Mouse (Mus musculus): ENCODE results near the gene Il27ra.
"Not testable (repeated sequence)": the region's sequence is repeated elsewhere in the genome, so short reads cannot be mapped to it uniquely, and the experiment has no call there.

The Il27ra gene

DNA sequence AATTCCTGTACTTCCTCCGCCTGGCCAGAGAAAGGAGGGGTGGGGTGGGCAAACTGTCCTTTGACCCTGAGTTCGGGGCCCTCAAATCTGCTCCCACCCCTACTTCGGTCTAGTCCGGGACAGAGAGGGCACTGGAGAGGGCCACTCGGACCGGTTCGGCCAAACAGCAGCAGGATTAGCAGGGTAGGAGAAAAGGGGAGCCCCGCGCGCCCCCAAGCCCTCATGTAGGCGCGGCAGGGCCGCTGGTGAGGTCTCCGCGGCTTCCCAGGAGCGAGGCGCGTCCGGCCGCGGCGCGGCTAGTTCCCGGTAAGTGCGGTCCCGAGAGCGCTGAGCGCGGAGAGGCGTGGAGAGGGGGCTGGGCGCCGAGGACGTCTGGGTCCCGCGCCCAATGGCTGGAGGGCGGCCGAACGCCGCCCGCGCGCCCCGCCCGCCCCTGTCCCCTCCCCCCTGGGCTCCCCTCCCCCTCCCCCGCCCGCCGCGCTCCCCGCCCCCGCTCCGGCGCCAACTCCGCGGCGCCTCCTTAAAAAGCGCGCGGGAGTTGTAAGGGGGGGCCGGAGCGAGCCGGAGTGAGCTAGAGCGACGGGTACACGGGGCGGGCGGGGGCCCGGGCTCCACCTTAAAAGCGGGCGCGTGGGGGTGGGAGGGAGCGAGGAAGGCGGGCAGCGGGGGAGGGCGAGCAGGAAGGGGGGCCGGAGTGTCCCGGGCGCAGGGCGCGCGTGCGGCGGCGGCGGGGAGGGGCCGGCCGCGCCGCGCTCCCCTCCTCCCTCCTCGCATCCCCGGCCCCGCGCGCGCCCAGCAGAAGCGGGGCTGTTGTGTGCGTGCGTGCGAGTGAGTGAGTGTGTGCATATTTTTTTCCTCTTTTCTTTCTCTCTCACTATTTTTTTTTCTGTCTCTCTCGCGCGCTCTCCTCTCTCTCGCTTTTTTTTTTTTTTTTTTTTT is 45.6 kb downstream of the Il27ra start:
- DNase-seq (ENCODE audit: low read depth, low spot score): peak; percentile 90

DNA sequence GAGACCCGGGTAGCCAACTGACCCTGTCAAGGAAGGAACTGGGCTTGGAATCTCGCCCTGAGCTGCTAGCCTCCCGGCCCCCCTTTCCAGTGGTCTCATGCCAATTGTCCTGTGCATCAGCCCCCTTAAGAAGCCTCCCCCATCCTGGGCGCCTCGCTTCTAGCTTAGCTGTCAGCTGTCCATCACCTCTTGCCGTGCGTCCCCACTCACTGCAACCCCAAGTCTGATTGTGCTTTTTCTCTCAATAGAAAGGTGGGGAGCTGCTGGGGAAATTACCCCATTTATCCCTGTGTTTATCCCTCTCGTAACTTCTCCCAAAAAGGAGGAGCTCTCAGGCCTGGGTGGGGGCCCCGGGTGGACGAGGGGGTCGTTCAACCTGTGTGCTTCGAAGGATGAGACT is 46.4 kb downstream of the Il27ra start:
- no peak for DNase-seq (ENCODE audit: low read depth, low spot score)

DNA sequence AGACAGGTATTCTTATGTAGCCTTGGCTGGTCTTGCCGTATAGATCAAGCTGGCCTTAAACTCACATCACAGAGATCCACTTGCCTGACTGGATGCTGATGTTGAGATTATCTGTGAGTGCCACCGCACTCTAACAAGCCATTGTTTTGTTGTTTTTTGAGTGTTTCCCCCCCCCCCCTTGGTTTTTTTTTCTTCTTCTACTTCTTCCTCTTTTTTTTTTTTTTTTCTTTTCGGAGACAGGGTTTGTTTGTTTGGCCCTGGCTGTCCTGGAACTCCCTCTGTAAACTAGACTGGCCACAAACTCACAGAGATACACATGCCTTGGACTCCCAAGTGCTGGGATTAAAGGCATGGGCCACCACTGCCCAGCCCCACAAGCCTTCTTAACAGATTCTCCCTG is 48.4 kb downstream of the Il27ra start:
- no peak for DNase-seq (ENCODE audit: low read depth, low spot score)

DNA sequence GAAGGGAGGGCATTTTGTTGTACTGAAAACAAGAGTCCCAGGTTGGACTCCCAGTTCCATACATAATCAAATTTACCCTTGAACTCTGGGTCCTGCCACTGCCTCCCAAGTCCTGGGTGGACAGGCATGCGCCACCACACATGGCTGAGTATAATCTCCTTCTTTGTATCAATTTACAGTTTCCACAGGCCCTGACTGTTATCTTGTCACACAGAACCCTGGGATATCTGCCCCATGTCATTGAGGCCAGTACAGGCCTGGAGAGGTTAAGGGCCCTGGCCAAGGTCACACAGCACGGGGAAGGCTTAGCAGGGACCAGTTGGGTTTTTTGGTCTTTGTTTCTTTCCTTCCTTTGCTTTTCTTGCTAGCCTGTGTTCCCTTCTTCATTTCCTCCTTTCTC is 49.9 kb downstream of the Il27ra start:
- DNase-seq (ENCODE audit: low read depth, low spot score): no peak

DNA sequence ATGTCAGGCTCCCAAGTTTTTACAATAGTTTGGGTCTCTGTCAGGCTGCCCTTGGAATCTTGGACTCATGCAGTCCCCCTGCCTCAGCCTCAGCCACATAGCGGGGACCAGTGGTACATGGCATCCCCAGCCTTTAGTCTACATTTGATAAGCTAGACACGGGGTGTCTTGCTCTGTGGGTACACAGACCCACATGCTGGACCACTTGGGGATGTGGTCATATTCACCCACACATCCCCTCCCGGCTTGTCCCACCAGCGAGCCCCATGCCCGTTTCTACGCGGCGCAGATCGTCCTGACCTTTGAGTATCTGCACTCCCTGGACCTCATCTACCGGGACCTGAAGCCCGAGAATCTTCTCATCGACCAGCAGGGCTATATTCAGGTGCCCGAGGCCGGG is 52.2 kb downstream of the Il27ra start:
- no peak for DNase-seq (ENCODE audit: low read depth, low spot score)

DNA sequence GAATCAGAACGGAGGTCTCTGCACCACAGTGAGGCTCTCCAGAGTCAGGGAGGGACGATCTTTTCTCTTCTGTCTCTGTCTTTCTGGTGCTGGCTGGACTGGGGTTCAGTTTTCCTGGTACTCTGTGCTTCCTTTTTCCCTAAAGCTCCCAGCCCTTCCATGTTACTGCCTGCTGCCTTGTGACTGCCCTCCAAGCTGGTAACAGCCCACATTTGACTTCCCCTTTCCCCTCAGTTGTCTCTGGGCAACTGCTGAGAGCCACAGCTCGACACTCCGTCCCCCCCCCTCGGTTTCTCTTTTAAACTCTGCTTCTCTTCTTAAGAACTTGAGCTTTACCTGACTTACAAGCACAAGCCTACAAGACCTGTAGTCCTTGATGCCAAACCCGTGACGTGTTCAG is 53.1 kb downstream of the Il27ra start:
- no peak for DNase-seq (ENCODE audit: low read depth, low spot score)

DNA sequence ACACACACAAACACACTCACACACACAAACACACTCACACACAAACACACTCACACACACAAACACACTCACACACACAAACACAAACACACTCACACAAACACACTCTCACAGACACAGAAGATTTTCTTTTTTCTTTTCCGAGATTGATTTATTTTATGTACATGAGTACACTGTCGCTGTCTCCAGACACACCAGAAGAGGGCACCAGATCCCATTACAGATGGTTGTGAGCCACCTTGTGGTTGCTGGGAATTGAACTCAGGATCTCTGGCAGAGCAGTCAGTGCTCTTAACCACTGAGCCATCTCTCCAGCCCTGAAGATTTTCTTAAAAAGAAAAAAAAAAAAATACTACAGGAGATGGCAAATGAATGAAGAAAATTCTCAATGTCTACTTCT is 59.2 kb downstream of the Il27ra start:
- DNase-seq (ENCODE audit: low read depth, low spot score): not testable (repeated sequence)

DNA sequence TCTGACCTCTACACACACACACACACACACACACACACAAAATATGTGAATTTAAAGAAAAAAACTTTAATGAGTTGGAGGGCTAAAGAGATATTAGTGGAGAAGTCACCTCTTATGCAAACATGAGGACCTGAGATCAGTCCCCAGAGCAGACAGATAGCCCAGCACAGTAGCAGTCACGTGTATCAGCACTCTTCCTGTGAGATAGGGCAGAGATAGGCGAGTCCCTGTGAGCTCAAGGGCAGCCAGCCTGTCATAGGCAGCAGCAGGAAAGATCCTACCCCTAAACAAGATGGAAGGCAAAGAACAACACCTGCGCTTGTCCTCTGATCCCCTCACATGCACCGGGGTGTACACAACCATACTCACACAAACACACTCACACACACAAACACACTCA is 59.9 kb downstream of the Il27ra start:
- DNase-seq (ENCODE audit: low read depth, low spot score): no peak

DNA sequence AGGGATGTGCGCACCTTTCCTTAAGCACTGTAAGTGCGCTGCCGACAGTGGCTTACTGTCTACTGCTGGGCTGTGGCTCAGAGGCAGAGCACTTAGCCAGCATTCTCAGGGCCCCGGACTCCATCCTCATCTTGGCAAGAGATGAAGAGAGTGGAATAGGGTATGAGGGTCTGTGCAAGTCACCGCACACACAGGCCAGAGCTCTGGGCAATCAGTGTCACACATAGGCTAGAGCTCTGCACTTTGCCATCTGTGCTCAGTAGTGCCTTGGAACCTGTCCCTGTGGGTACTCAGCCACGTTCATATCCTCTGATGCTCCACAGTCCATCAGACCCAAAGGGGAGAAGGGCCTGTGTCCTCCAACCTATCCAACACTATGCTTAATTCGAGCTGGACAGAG is 60.9 kb downstream of the Il27ra start:
- DNase-seq (ENCODE audit: low read depth, low spot score): no peak

DNA sequence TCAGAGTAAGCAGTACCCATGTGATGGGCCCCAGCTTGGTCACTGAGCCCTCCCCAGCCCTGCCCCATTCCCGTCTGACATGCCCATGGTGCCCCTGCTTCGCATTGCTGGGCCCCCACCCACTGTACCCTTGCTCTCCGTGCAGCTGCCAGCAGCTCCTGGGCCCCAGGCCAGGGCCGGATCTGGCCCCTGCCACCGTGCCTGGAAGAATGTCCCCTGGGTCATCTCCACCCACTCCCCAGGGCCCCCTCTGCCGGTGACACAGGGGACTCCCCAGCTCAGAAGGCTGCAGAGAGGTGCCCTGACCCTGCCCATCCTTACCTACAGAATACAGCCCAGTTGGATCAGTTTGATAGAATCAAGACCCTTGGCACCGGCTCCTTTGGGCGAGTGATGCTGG is 61.5 kb downstream of the Il27ra start:
- no peak for DNase-seq (ENCODE audit: low read depth, low spot score)
